ENCODE assay signal across 8 mouse cellular contexts in the genomic region with DNA sequence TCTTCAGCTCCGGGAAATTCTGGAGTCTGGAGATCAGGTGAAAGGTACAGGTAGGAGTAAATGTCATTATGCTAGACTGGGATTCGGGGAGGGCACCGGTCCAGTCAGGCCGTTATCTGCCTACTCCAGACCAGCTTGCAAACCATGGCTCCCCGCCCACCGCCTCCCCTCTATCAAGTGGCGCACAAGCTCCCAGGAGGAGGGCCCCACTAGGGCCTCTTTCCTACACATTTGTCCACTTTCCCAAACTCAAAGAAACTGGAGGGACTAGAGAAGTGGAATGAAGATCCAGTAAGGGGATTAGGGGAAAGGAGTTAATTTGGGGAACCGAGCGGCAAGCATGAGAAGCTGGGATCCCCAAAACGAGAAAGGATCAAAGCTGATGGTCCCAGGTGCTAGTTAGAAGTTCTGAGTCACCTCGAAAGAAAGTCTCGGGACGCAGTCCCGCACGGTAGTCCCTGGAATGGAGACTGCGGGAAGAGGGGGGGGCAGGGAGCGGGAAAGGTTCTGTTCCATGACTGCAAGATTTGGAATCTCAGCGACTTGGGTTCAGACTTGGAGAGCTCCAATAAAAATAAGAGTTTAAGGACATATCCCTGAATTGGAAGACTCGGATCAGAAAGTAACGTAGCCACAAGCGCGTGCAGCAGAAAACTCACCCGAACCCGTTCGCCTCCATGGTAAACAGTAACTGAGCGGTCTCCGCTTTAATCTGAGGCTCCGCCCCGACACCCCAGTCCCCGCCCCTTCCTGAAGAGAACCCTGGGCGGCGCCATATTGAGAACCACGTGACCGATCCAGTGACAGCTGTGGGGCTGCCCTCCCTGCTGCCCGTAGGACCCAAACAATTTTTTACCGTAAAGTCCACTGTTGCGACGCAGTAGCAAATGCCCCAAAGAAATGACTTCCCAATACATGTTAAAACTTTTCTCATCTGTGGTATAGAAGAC. TPM values are rescaled to one million over a fixed set of nuclear protein-coding genes. Genes with fewer than 3 reads are reported as not detected.
DNase-seq lines count a peak whose midpoint lies in the region; ATAC-seq and TF ChIP-seq lines count a peak whose summit lies in the region.

A gene (minus strand): TSS at position 742 of the 950 bp plus-strand sequence.

- DNase-seq in gastrocnemius, postnatal 10 days = peak; percentile 91
- peak; percentile 98 for DNase-seq in induced T-regulatory cell, adult 2 months (ENCODE audit: low read depth)
- peak; percentile 90 to 96 for DNase-seq in left cerebral cortex, adult 9 months (ENCODE audit: low spot score in 2 of 2)
- peak; percentile 90 for DNase-seq in right cerebral cortex, postnatal 14 days
- peak; percentile 93 to 95 for DNase-seq in urinary bladder, postnatal 36 days (ENCODE audit: low spot score in 2 of 2)

- no peak for TF ChIP-seq CTCF in cortical plate, adult 2 months (IDR thresholded peaks at IDR 0.05; ENCODE audit: extremely low read depth, insufficient read depth, low read length)

- peak; percentile 66; the same call in 1 of the 2 replicates for TF ChIP-seq POLR2A in cortical plate, adult 2 months (IDR thresholded peaks at IDR 0.05; ENCODE audit: extremely low read depth, insufficient read depth, low read length)

- H3K4me1 ChIP-seq in cortical plate, adult 2 months (ENCODE audit: control insufficient read depth, insufficient read depth, low read length) = no peaks in the 10 kb centered on the region

- peak within 1 kb of the TSS; percentile 71 for H3K4me3 ChIP-seq in cortical plate, adult 2 months (ENCODE audit: insufficient read depth, low read length)

- peak; percentile 88 for ATAC-seq in activated CD4-positive, CD25-positive, alpha-beta regulatory T cell, adult 4 months
- peak; percentile 81 for ATAC-seq in megakaryocyte progenitor cell, adult 5-6 weeks (replicated peaks; ENCODE audit: poor library complexity)

- no peak within 1 kb of the TSS for H3K27ac ChIP-seq in cortical plate, adult 2 months (ENCODE audit: insufficient read depth, low read length)

RNA-seq across cellular contexts. Expression of the gene that starts here (rescaled TPM):
- 10 to 100 TPM; 72.8 to 88.2 TPM for polyA plus RNA-seq in activated CD4-positive, CD25-positive, alpha-beta regulatory T cell, adult 4 months (2017; shearing (Covaris generic))
- 68.1 and 73.8 TPM in 2 replicates for polyA plus RNA-seq in cortical plate, adult 2 months (2012; rRNA removed)
- total RNA-seq in gastrocnemius, postnatal 10 days (2021) = 10 to 100 TPM; 55.3 to 59.7 TPM
- total RNA-seq in megakaryocyte progenitor cell, adult 5-6 weeks (2015) = 47.4 and 80.4 TPM in 2 replicates
- 49.4 and 50.7 TPM in 2 replicates for total RNA-seq in megakaryocyte progenitor cell, adult 5-6 weeks (2017)
